Mouse (Mus musculus): Measurements from ENCODE around the gene Lrp1.

DNA sequence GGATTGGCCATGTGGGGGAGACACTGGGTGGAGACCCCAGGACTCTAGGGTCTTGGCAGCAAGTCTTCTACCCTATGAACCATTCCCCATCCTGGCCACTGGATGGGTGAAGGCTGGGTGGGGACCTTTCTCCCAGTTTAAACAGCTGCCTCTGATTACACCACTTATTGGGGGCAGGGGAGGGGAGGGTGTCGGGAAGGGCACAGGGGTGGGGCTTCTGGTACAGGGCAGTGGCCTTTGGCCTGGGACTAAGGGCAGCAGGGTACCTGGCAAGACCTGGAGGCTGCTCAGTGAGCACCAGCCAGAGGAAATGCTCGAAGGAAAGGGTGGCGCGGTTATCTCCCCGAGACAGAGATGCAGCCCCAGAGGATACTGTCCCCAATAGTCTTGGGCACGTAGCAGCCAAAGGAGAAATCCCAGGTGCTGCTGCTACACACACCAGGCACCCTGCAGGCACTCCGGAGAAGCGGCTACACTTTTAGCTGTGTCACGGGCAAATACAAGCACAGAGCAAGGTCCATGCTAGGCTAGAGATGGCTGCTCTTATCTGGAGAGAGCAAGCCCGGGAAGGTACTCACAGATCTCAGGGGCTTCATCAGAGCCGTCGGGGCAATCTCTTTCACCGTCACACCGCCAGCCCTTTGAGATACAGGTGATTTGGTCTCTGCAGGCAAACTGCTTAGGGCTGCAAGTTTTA, 8.7 kb downstream of the Lrp1 start:
- TF ChIP-seq EP300 (IDR thresholded peaks at IDR 0.05; ENCODE audit: insufficient read depth, low read depth, low read length) (no peak), CTCF (IDR thresholded peaks at IDR 0.05) (no peak), POLR2A (IDR thresholded peaks at IDR 0.05; ENCODE audit: insufficient read depth, low read depth, low read length) (no peak)

Measured in heart, adult 2 months (tissue).